Mouse (Mus musculus) brain, embryonic 14.5 days (tissue): ENCODE measurements around the gene St6galnac5.

Experiments
- CTCF ChIP-seq: fragments of 200-500 bp; IDR thresholded peaks from 2 replicates; pipeline ENCODE4 v1.5.1; 2012; ENCODE audit warnings: inconsistent platforms, mild to moderate bottlenecking, moderate library complexity, borderline replicate concordance; ENCODE audit not compliant: insufficient read depth, insufficient read length; ENCODE audit errors: extremely low read depth
- POLR2A ChIP-seq: fragments of 200-500 bp; IDR thresholded peaks from 2 replicates; pipeline ENCODE4 v1.6.1; 2012; ENCODE audit warnings: mild to moderate bottlenecking, inconsistent platforms, borderline replicate concordance; ENCODE audit not compliant: poor library complexity, insufficient read depth, insufficient read length, severe bottlenecking; ENCODE audit errors: extremely low read depth

GRCm38 (mm10) chr3:152925364-152925763 lies 56.7 kb downstream of the St6galnac5 start:
- no peak for TF ChIP-seq POLR2A
- no peak for TF ChIP-seq CTCF
